Mouse (Mus musculus) brain, embryonic 14.5 days (tissue): ENCODE results near the gene Enthd1.

Experiments used
- CTCF ChIP-seq: fragments of 200-500 bp; IDR thresholded peaks from 2 replicates; pipeline ENCODE4 v1.5.1; 2012; ENCODE audit warnings: inconsistent platforms, mild to moderate bottlenecking, moderate library complexity, borderline replicate concordance; ENCODE audit not compliant: insufficient read depth, insufficient read length; ENCODE audit errors: extremely low read depth
- POLR2A ChIP-seq: fragments of 200-500 bp; IDR thresholded peaks from 2 replicates; pipeline ENCODE4 v1.6.1; 2012; ENCODE audit warnings: mild to moderate bottlenecking, inconsistent platforms, borderline replicate concordance; ENCODE audit not compliant: poor library complexity, insufficient read depth, insufficient read length, severe bottlenecking; ENCODE audit errors: extremely low read depth

DNA sequence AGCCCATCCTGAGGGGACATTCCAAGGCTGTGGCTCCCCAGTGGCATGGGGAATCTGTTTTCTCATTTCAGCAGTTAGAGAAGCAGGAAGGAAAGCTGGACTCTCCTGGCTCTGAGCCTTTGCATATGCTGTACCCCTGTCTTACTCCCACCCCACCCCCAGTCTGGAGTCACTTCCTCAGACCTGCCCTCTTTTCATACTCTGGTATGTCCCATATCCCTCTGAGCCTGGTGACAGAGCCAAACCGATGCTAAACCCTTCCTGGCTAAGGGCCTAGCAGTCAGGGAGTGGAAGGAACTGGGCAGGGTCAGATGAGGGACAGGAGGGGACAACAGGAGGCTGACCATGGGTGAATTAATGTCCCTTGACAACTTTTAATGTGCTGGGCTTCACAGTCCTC, 157.1 kb downstream of the Enthd1 start:
- TF ChIP-seq POLR2A: no peak
- no peak for TF ChIP-seq CTCF
